Mouse (Mus musculus) brain, embryonic 14.5 days (tissue): ENCODE results near the gene Ccdc167.

Source experiments
- CTCF ChIP-seq: fragments of 200-500 bp; IDR thresholded peaks from 2 replicates; pipeline ENCODE4 v1.5.1; 2012; ENCODE audit warnings: inconsistent platforms, mild to moderate bottlenecking, moderate library complexity, borderline replicate concordance; ENCODE audit not compliant: insufficient read depth, insufficient read length; ENCODE audit errors: extremely low read depth
- POLR2A ChIP-seq: fragments of 200-500 bp; IDR thresholded peaks from 2 replicates; pipeline ENCODE4 v1.6.1; 2012; ENCODE audit warnings: mild to moderate bottlenecking, inconsistent platforms, borderline replicate concordance; ENCODE audit not compliant: poor library complexity, insufficient read depth, insufficient read length, severe bottlenecking; ENCODE audit errors: extremely low read depth

DNA sequence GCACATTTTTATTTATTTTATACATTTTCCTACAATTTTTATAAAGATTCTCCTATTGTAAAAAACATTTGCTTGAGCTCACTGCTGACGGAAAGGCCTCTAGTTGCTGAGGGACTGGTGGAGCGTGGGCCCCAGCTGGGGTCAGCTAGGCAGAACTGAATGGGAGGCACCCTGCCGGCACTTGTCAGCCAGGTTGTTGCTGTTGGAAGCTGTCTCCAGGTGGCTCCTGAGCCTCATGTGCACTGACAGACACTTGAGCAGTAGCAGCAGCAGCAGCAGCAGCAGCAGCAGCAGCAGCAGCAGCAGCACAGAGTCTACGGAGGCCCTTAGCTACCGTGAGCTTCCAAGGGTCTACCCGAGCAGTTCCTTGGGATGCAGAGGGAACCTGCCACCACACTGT is 29.5 kb downstream of the Ccdc167 start:
- TF ChIP-seq POLR2A: no peak
- no peak for TF ChIP-seq CTCF
